Mouse (Mus musculus): ENCODE results near the gene Gm10352.
"Not testable (repeated sequence)": the region's sequence is repeated elsewhere in the genome, so short reads cannot be mapped to it uniquely, and the experiment has no call there.

The Gm10352 gene

GRCm38 (mm10) chrY:2900689-2901088 lies at the start of gene Gm10352:
TSS of gene Gm10352 (plus strand) at chrY:2900989.
- DNase-seq = not testable (repeated sequence)

GRCm38 (mm10) chrY:2932282-2932681 lies 31.5 kb downstream of the Gm10352 start, which contains the start of gene Gm29289:
TSS of gene Gm29289 (plus strand) at chrY:2932582.
- DNase-seq = not testable (repeated sequence)

All from liver (tissue).